Mouse (Mus musculus) heart, adult 2 months (tissue): ENCODE data around the gene Shpk.

Experiments used
- CTCF ChIP-seq: fragments of 200-600 bp; IDR thresholded peaks from 2 replicates; pipeline ENCODE4 v1.8.1; 2022; ENCODE audit warnings: antibody characterized with exemption, mild to moderate bottlenecking, moderate library complexity
- POLR2A ChIP-seq: fragments of 200-500 bp; IDR thresholded peaks from 2 replicates; pipeline ENCODE4 v1.6.1; 2011; ENCODE audit warnings: mild to moderate bottlenecking, low read depth, low read length, control low read depth; ENCODE audit not compliant: insufficient read depth

GRCm38 (mm10) chr11:73161616-73162015, 37.6 kb upstream of the Shpk start:
- TF ChIP-seq CTCF, result no peak
- TF ChIP-seq POLR2A, result no peak
